Mouse (Mus musculus) heart, embryonic 10.5 days (tissue): ENCODE results near the gene Ptprk. TPM values are rescaled to one million over a fixed set of nuclear protein-coding genes. Genes with fewer than 3 reads are reported as not detected.

Experiments used
- DNase-seq: peaks from one replicate; pipeline ENCODE4 v3.0.0-alpha.2; 2017; ENCODE audit warnings: low spot score
- H3K27ac ChIP-seq: fragments of 300-500 bp; sonication (generic); 2 replicates; pipeline ENCODE4 v1.5.1; 2016; ENCODE audit warnings: mild to moderate bottlenecking
- H3K27me3 ChIP-seq: fragments of 300-500 bp; sonication (generic); 2 replicates; pipeline ENCODE4 v1.6.1; 2016; ENCODE audit warnings: mild to moderate bottlenecking; ENCODE audit not compliant: poor library complexity, insufficient read depth, severe bottlenecking
- H3K36me3 ChIP-seq: fragments of 300-500 bp; sonication (generic); 2 replicates; pipeline ENCODE4 v1.6.1; 2016; ENCODE audit warnings: mild to moderate bottlenecking, moderate library complexity
- H3K4me1 ChIP-seq: fragments of 300-500 bp; sonication (generic); 2 replicates; pipeline ENCODE4 v1.6.1; 2016; ENCODE audit warnings: mild to moderate bottlenecking
- H3K4me3 ChIP-seq: fragments of 300-500 bp; sonication (generic); 2 replicates; pipeline ENCODE4 v1.5.1; 2016; ENCODE audit warnings: mild to moderate bottlenecking, moderate library complexity
- H3K9me3 ChIP-seq: fragments of 300-500 bp; sonication (generic); 2 replicates; pipeline ENCODE4 v1.6.1; 2016; ENCODE audit warnings: mild to moderate bottlenecking, moderate library complexity
- WGBS: fragments of 180-500 bp; shearing (Covaris S2); methylation state at CpG from one replicate; pipeline ENCODE4 v1.1.7; 2016; 5-methylcytosine and 5-hydroxymethylcytosine counted together
- polyA plus RNA-seq: library from polyadenylated mRNA; unstranded; fragments of >200 nt; fragmentation: Nextera tagmentation; extraction: Ambion mirVana; gene quantifications from 2 replicates; pipeline ENCODE4 v1.2.1, GENCODE M21; 2016

Gene Ptprk
- polyA plus RNA-seq, 1 experiment from 2014 or later: 39.0 TPM

- H3K27me3 ChIP-seq: no peaks in the 10 kb centered on the region
- no peak for DNase-seq
- H3K36me3 ChIP-seq: no peaks in the 10 kb centered on the region
- 0 out of 2 replicates have a peak, but pooled peaks cover 7% of the 10 kb centered on the region for H3K4me1 ChIP-seq
- no peaks in the 10 kb centered on the region for H3K9me3 ChIP-seq
- H3K27ac ChIP-seq: no peak overlapping the region
- H3K4me3 ChIP-seq: no peak overlapping the region
- 75% methylated on average over 6 of the region's 6 CpGs for WGBS
Measured at GRCm38 (mm10) chr10:28215153-28215552, 140.5 kb downstream of the Ptprk start.

- no peak overlapping the region for H3K4me3 ChIP-seq
- 81% methylated on average over 6 of the region's 6 CpGs for WGBS
- DNase-seq: no peak
- no peaks in the 10 kb centered on the region for H3K9me3 ChIP-seq
- no peaks in the 10 kb centered on the region for H3K27me3 ChIP-seq
- no peaks in the 10 kb centered on the region for H3K36me3 ChIP-seq
- H3K4me1 ChIP-seq: no peaks in the 10 kb centered on the region
- no peak overlapping the region for H3K27ac ChIP-seq
Measured at GRCm38 (mm10) chr10:28223602-28224001, 149.0 kb downstream of the Ptprk start.

GRCm38 (mm10) chr10:28224376-28224775, 149.8 kb downstream of the Ptprk start:
- whole genome bisulfite sequencing: 84% methylated on average over 1 of the region's 1 CpGs
- no peak for DNase-seq

GRCm38 (mm10) chr10:28225536-28226075, 151.0 kb downstream of the Ptprk start:
- no peaks in the 10 kb centered on the region for H3K9me3 ChIP-seq
- DNase-seq: no peak
- H3K4me3 ChIP-seq: no peak overlapping the region
- no peak overlapping the region for H3K27ac ChIP-seq
- H3K27me3 ChIP-seq: no peaks in the 10 kb centered on the region
- 42% methylated on average over 5 of the region's 5 CpGs for WGBS
- no peaks in the 10 kb centered on the region for H3K36me3 ChIP-seq
- H3K4me1 ChIP-seq: no peaks in the 10 kb centered on the region

More at GRCm38 (mm10) chr10:28224376-28224775, 149.8 kb downstream of the Ptprk start:
- Histone ChIP-seq H3K4me1 (no peaks in the 10 kb centered on the region), H3K4me3 (no peak overlapping the region), H3K9me3 (no peaks in the 10 kb centered on the region), H3K36me3 (no peaks in the 10 kb centered on the region), H3K27ac (no peak overlapping the region), H3K27me3 (no peaks in the 10 kb centered on the region)

- WGBS: 58% methylated on average over 4 of the region's 4 CpGs
- no peaks in the 10 kb centered on the region for H3K36me3 ChIP-seq
- no peaks in the 10 kb centered on the region for H3K9me3 ChIP-seq
- no peak for DNase-seq
- H3K27ac ChIP-seq: no peak overlapping the region
- no peaks in the 10 kb centered on the region for H3K4me1 ChIP-seq
- H3K4me3 ChIP-seq: no peak overlapping the region
- no peaks in the 10 kb centered on the region for H3K27me3 ChIP-seq
Measured at GRCm38 (mm10) chr10:28227732-28228131, 153.1 kb downstream of the Ptprk start.

- WGBS: 83% methylated on average over 1 of the region's 1 CpGs
- no peak for DNase-seq
- Histone ChIP-seq H3K27ac (no peak overlapping the region), H3K4me1 (no peaks in the 10 kb centered on the region), H3K36me3 (no peaks in the 10 kb centered on the region), H3K27me3 (no peaks in the 10 kb centered on the region), H3K9me3 (no peaks in the 10 kb centered on the region), H3K4me3 (no peak overlapping the region)
Measured at GRCm38 (mm10) chr10:28228208-28228607, 153.6 kb downstream of the Ptprk start.

- Histone ChIP-seq H3K36me3 (no peaks in the 10 kb centered on the region), H3K4me1 (no peaks in the 10 kb centered on the region), H3K9me3 (no peaks in the 10 kb centered on the region), H3K27me3 (no peaks in the 10 kb centered on the region), H3K4me3 (no peak overlapping the region), H3K27ac (no peak overlapping the region)
- 50% methylated on average over 4 of the region's 4 CpGs for WGBS
- DNase-seq: no peak
Measured at GRCm38 (mm10) chr10:28232273-28233167, 157.9 kb downstream of the Ptprk start.

- Histone ChIP-seq H3K4me3 (no peak overlapping the region), H3K27me3 (no peaks in the 10 kb centered on the region), H3K4me1 (no peaks in the 10 kb centered on the region), H3K9me3 (no peaks in the 10 kb centered on the region), H3K36me3 (no peaks in the 10 kb centered on the region), H3K27ac (no peak overlapping the region)
- 84% methylated on average over 4 of the region's 4 CpGs for WGBS
- no peak for DNase-seq
Measured at GRCm38 (mm10) chr10:28249047-28249446, 174.4 kb downstream of the Ptprk start.

GRCm38 (mm10) chr10:28251385-28251784, 176.8 kb downstream of the Ptprk start:
- WGBS: 62% methylated on average over 4 of the region's 4 CpGs

GRCm38 (mm10) chr10:28260651-28261050, 186.0 kb downstream of the Ptprk start:
- DNase-seq: no peak
- WGBS: 95% methylated on average over 2 of the region's 2 CpGs
- peaks cover 4% of the 10 kb centered on the region; the same call in 1 of the 2 replicates for H3K36me3 ChIP-seq
- H3K4me1 ChIP-seq: no peaks in the 10 kb centered on the region
- H3K4me3 ChIP-seq: no peak overlapping the region
- H3K9me3 ChIP-seq: no peaks in the 10 kb centered on the region
- no peaks in the 10 kb centered on the region for H3K27me3 ChIP-seq
- H3K27ac ChIP-seq: no peak overlapping the region

More at GRCm38 (mm10) chr10:28251385-28251784, 176.8 kb downstream of the Ptprk start:
- DNase-seq: no peak
- no peaks in the 10 kb centered on the region for H3K27me3 ChIP-seq
- no peaks in the 10 kb centered on the region for H3K9me3 ChIP-seq
- no peaks in the 10 kb centered on the region for H3K4me1 ChIP-seq
- no peak overlapping the region for H3K4me3 ChIP-seq
- H3K36me3 ChIP-seq: no peaks in the 10 kb centered on the region
- H3K27ac ChIP-seq: no peak overlapping the region

GRCm38 (mm10) chr10:28262159-28262558, 187.5 kb downstream of the Ptprk start:
- DNase-seq: no peak
- H3K9me3 ChIP-seq: no peaks in the 10 kb centered on the region
- H3K4me3 ChIP-seq: no peak overlapping the region
- H3K27me3 ChIP-seq: no peaks in the 10 kb centered on the region
- H3K27ac ChIP-seq: no peak overlapping the region
- peaks cover 19% of the 10 kb centered on the region for H3K36me3 ChIP-seq
- 83% methylated on average over 3 of the region's 3 CpGs for WGBS
- no peaks in the 10 kb centered on the region for H3K4me1 ChIP-seq

GRCm38 (mm10) chr10:28263546-28263945, 188.9 kb downstream of the Ptprk start:
- Histone ChIP-seq H3K4me3 (no peak overlapping the region), H3K4me1 (no peaks in the 10 kb centered on the region), H3K27me3 (no peaks in the 10 kb centered on the region), H3K9me3 (no peaks in the 10 kb centered on the region), H3K27ac (no peak overlapping the region), H3K36me3 (peaks cover 24% of the 10 kb centered on the region)
- WGBS: 77% methylated on average over 2 of the region's 2 CpGs
- no peak for DNase-seq

GRCm38 (mm10) chr10:28270273-28270672, 195.7 kb downstream of the Ptprk start:
- Histone ChIP-seq H3K4me3 (no peak overlapping the region), H3K27ac (no peak overlapping the region), H3K9me3 (no peaks in the 10 kb centered on the region), H3K36me3 (peaks cover 26% of the 10 kb centered on the region), H3K27me3 (no peaks in the 10 kb centered on the region), H3K4me1 (no peaks in the 10 kb centered on the region)
- whole genome bisulfite sequencing: 83% methylated on average over 4 of the region's 4 CpGs
- no peak for DNase-seq
